Mouse (Mus musculus) liver, adult 2 months (tissue): ENCODE data around the gene Ttll10.

ENCODE experiments used
- CTCF ChIP-seq: fragments of 200-500 bp; IDR thresholded peaks from 2 replicates; pipeline ENCODE4 v1.5.1; 2011; ENCODE audit warnings: low read depth, low read length, control low read depth
- POLR2A ChIP-seq: fragments of 200-500 bp; IDR thresholded peaks from 2 replicates; pipeline ENCODE4 v1.6.1; 2011; ENCODE audit warnings: low read length, control low read depth; ENCODE audit not compliant: insufficient read depth; ENCODE audit errors: extremely low read depth

- no peak for TF ChIP-seq CTCF
- no peak for TF ChIP-seq POLR2A
Measured at GRCm38 (mm10) chr4:155992906-155993547, 66.2 kb downstream of the Ttll10 start.
